Mouse (Mus musculus) megakaryocyte, embryonic 14.5 days (primary cell): Measurements from ENCODE around the gene Vmp1.

Experiments
- FLI1 ChIP-seq: IDR thresholded peaks from 2 replicates; pipeline ENCODE4 v1.6.1; 2012; ENCODE audit warnings: low read length, inconsistent platforms, mixed read lengths
- GATA1 ChIP-seq: IDR thresholded peaks from 3 replicates; pipeline ENCODE4 v1.6.1; 2012; ENCODE audit warnings: mixed read lengths, low read length, inconsistent platforms, borderline replicate concordance

- TF ChIP-seq GATA1, result no peak
- TF ChIP-seq FLI1, result no peak
These were observed 69.0 kb downstream of the Vmp1 start for GRCm38 (mm10) chr11:86614607-86615006.
